Mouse (Mus musculus) forebrain, embryonic 16.5 days (tissue): ENCODE results near the gene Gne. TPM values are rescaled to one million over a fixed set of nuclear protein-coding genes. Genes with fewer than 3 reads are reported as not detected.

Experiments used
- ATAC-seq: fragments of 200-750 bp; cut with Nextera tagmentation; 2 replicates; pipeline ENCODE4 v1.8.0; 2017; ENCODE audit warnings: mild to moderate bottlenecking, moderate library complexity
- H3K27ac ChIP-seq: fragments of 300-500 bp; sonication (generic); 2 replicates; pipeline ENCODE4 v1.5.1; 2014; ENCODE audit warnings: low read length, control low read depth
- H3K27me3 ChIP-seq: fragments of 300-500 bp; sonication (generic); replicated peaks from 2 replicates; pipeline ENCODE4 v1.6.1; 2014; ENCODE audit warnings: low read length; ENCODE audit not compliant: control insufficient read depth, insufficient read depth
- H3K36me3 ChIP-seq: fragments of 300-500 bp; sonication (generic); 2 replicates; pipeline ENCODE4 v1.6.1; 2014; ENCODE audit not compliant: control insufficient read depth, insufficient read depth
- H3K4me1 ChIP-seq: fragments of 300-500 bp; sonication (generic); replicated peaks from 2 replicates; pipeline ENCODE4 v1.6.1; 2014; ENCODE audit warnings: low read length; ENCODE audit not compliant: control insufficient read depth, insufficient read depth
- H3K4me2 ChIP-seq: fragments of 300-500 bp; sonication (generic); 2 replicates; pipeline ENCODE4 v1.6.1; 2014; ENCODE audit warnings: mild to moderate bottlenecking, low read length, control low read depth
- H3K4me3 ChIP-seq: fragments of 300-500 bp; sonication (generic); replicated peaks from 2 replicates; pipeline ENCODE4 v1.5.1; 2014; ENCODE audit warnings: mild to moderate bottlenecking, low read length, control low read depth
- H3K9ac ChIP-seq: fragments of 300-500 bp; sonication (generic); replicated peaks from 2 replicates; pipeline ENCODE4 v1.6.1; 2014; ENCODE audit warnings: low read depth, low read length, control low read depth
- H3K9me3 ChIP-seq: fragments of 300-500 bp; sonication (generic); 2 replicates; pipeline ENCODE4 v1.6.1; 2016; ENCODE audit warnings: low read length; ENCODE audit not compliant: control insufficient read depth
- WGBS: fragments of 180-500 bp; shearing (Covaris S2); extraction: QIAGEN DNeasy Blood & Tissue Kit; methylation state at CpG from one replicate; pipeline ENCODE4 v1.1.7; 2014; 5-methylcytosine and 5-hydroxymethylcytosine counted together
- polyA plus RNA-seq: library from polyadenylated mRNA; unstranded; fragments of >200 nt; fragmentation: Nextera tagmentation; extraction: Ambion mirVana; gene quantifications from 2 replicates; pipeline ENCODE4 v1.2.1, GENCODE M21; 2015

Gene Gne
- polyA plus RNA-seq, 1 experiment from 2014 or later, result 29.2 TPM

DNA sequence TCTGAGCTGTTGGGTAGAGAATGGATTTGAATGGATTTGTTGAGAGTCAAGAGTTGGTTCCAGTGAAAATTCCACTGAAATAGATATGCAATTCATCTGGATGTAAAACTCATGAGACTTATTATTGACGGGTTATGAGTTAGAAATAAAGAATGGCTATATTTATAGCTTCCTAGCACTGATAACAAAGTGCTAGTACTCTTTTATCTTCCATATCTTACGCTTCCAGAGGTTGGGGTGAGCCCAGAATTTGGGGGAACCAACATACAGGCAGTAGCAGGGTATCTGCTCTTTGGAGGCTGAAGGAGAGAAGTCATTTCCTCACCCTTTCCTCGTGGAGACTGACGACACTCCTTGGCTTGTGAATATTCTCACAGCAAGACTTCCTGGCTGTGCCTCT, 9.6 kb downstream of the Gne start:
- Histone ChIP-seq H3K4me2 (no peak overlapping the region), H3K27me3 (no peaks in the 10 kb centered on the region), H3K36me3 (no peaks in the 10 kb centered on the region), H3K9me3 (no peaks in the 10 kb centered on the region; the same call in 1 of the 2 replicates), H3K4me3 (no peak overlapping the region), H3K27ac (no peak overlapping the region), H3K9ac (no peak overlapping the region), H3K4me1 (peaks cover 18% of the 10 kb centered on the region)
- 81% methylated on average over 4 of the region's 4 CpGs for whole genome bisulfite sequencing
- no peak for ATAC-seq

GRCm38 (mm10) chr4:44073799-44074198, 10.2 kb downstream of the Gne start:
- no peak overlapping the region for H3K4me3 ChIP-seq
- H3K4me1 ChIP-seq, result peaks cover 18% of the 10 kb centered on the region
- WGBS, result 87% methylated on average over 3 of the region's 3 CpGs
- H3K36me3 ChIP-seq, result no peaks in the 10 kb centered on the region
- no peak overlapping the region for H3K27ac ChIP-seq
- H3K27me3 ChIP-seq, result no peaks in the 10 kb centered on the region
- no peak overlapping the region for H3K4me2 ChIP-seq
- H3K9ac ChIP-seq, result no peak overlapping the region
- ATAC-seq, result no peak
- no peaks in the 10 kb centered on the region; the same call in 1 of the 2 replicates for H3K9me3 ChIP-seq

DNA sequence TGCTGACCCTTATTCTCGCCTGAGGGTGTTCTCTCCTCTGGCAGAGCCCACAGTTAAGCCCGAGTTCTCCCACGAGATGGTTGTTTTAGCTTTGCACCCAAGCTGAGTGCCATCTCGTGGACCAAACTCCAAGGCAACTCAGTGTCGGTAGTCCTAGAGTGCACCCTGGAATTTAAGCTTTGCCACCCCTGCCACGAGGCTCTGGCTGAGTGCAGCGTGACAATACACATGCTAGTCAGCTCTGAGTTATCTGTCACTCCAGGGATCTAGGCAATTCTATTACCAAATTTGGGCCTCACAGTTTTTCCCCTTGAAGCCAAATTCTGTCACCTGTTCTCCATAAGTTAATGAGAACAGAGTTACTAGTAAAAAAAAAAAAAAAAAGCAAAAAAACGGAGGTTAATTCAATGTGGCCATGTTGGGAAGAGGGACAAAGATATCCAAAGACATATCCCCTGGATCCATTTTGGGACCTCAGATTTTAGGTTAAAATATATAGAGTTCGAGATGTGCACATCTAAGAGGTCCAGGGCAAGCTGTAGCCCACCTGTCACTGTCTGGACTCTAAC, 11.0 kb downstream of the Gne start:
- Histone ChIP-seq H3K9me3 (no peaks in the 10 kb centered on the region; the same call in 1 of the 2 replicates), H3K27ac (peak overlapping the region; percentile 41), H3K9ac (peak overlapping the region; percentile 80), H3K27me3 (no peaks in the 10 kb centered on the region), H3K4me1 (peaks cover 18% of the 10 kb centered on the region), H3K36me3 (no peaks in the 10 kb centered on the region), H3K4me2 (peak overlapping the region; percentile 71), H3K4me3 (peak overlapping the region; percentile 63)
- 9% methylated on average over 9 of the region's 9 CpGs for WGBS
- ATAC-seq, result peak; percentile 70

DNA sequence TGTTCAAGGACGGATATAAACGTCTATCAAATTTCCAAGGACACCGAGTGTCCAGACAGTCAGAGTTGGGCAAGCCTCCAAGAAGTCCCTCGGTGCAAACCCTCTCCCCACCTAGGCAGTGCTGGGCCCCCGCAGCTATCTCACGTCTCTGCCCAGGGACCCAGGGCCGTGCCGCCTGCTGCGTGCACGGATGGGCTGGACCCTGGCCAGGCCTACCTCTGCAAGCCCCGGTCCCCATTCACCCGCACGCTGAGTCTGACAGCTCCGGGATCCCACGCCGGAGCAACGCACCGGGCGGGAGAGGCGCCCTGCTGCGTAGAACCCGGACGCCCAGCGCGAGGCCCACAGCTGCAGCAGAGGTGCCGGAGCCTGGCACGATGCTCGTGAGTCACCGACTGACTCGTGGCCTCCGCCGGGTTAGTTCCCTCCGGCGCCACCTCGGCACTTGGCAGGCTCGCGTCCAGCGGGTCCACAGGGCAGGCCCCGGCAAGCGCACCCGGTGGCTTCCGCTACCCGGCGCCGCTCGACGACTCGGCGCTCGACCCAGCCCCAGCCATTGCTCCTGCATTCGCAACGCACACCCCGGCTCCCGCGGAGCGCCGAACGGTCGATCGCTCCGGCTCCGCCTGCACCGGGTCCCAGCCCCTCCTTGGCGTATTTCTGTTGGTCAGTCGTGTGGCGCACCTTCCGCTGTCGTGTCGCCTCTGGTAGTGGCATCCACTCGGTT, 11.7 kb downstream of the Gne start:
- WGBS, result under 1% methylated on average over 69 of the region's 70 CpGs
- peak overlapping the region; percentile 71 for H3K4me2 ChIP-seq
- peak overlapping the region; percentile 80 for H3K9ac ChIP-seq
- H3K27ac ChIP-seq, result peak overlapping the region; percentile 41
- H3K4me1 ChIP-seq, result peaks cover 18% of the 10 kb centered on the region
- ATAC-seq, result peak; percentile 98
- no peaks in the 10 kb centered on the region; the same call in 1 of the 2 replicates for H3K9me3 ChIP-seq
- H3K27me3 ChIP-seq, result no peaks in the 10 kb centered on the region
- H3K4me3 ChIP-seq, result peak overlapping the region; percentile 63
- no peaks in the 10 kb centered on the region for H3K36me3 ChIP-seq

DNA sequence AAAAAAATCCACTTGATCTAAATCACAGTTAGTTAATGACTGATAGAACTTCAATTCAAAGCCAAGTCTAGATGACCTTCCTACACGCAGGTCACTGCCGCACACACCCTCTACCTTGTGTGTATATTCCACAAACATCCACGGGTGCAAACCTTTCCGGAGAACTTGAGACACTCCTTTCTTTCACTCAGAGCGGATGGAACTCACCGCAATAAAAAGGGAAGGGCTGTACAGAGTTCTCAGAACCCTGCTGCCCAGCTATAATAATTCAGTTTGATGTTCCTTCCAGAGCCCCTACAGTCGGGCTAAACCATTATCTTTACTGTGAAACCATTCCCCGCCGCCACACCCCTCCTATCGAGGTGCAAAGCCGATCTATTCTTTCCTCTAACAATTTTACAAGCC, 12.2 kb downstream of the Gne start:
- H3K4me3 ChIP-seq, result peak overlapping the region; percentile 63
- no peaks in the 10 kb centered on the region; the same call in 1 of the 2 replicates for H3K9me3 ChIP-seq
- peak; percentile 24 for ATAC-seq
- WGBS, result 9% methylated on average over 11 of the region's 11 CpGs
- H3K36me3 ChIP-seq, result no peaks in the 10 kb centered on the region
- peak overlapping the region; percentile 80 for H3K9ac ChIP-seq
- peak overlapping the region; percentile 41; the same call in 1 of the 2 replicates for H3K27ac ChIP-seq
- no peaks in the 10 kb centered on the region for H3K27me3 ChIP-seq
- peak overlapping the region; percentile 71 for H3K4me2 ChIP-seq
- H3K4me1 ChIP-seq, result peaks cover 18% of the 10 kb centered on the region

DNA sequence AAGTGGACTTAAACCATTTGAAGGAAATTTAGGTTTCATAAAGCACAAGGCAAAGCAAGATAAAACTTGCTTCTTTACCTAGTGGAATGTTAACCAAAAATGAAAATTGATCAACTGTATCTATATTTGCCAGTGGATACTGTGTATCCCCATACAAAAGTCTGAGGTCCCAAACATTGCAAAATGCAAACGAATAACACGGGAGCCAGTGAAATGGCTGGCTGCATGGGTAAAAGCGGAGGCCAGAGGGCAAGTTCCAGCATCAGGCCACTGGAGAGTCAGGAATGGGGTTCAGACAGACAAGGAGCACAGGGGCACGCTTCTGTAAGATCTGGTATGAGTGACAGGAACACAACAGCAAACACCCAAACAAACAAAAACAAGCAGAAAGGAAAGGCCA, 13.3 kb downstream of the Gne start:
- H3K4me1 ChIP-seq, result peaks cover 18% of the 10 kb centered on the region
- peak overlapping the region; percentile 4; the same call in 1 of the 2 replicates for H3K4me2 ChIP-seq
- no peaks in the 10 kb centered on the region for H3K27me3 ChIP-seq
- no peaks in the 10 kb centered on the region for H3K36me3 ChIP-seq
- H3K27ac ChIP-seq, result no peak overlapping the region
- no peaks in the 10 kb centered on the region; the same call in 1 of the 2 replicates for H3K9me3 ChIP-seq
- no peak overlapping the region for H3K4me3 ChIP-seq
- H3K9ac ChIP-seq, result no peak overlapping the region; the same call in 1 of the 2 replicates
- no peak for ATAC-seq
- WGBS, result 69% methylated on average over 4 of the region's 4 CpGs

DNA sequence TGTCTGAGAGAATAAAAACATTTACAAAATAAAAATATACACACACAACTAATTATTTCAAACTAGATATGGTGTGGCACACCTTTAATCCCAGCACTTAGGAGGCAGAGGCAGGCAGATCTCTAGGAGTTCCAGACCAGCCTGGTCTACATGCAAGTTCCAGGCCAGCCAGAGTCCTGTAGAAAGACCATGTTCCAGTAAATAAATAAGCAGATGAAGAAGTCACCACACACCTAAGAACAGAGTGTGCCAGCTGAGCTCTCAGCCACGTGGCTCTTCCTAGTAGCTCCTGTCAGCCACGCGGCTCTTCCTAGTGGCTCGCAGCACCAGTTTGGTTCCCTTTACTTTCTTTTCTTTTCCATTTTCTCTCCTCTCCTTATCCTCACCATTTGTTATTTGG, 14.6 kb downstream of the Gne start:
- 96% methylated on average over 4 of the region's 4 CpGs for WGBS
- no peaks in the 10 kb centered on the region for H3K27me3 ChIP-seq

GRCm38 (mm10) chr4:44068736-44069135, 15.2 kb downstream of the Gne start:
- Histone ChIP-seq H3K36me3 (no peaks in the 10 kb centered on the region), H3K9ac (no peak overlapping the region), H3K4me1 (peaks cover 21% of the 10 kb centered on the region), H3K4me2 (no peak overlapping the region), H3K27ac (no peak overlapping the region), H3K9me3 (no peaks in the 10 kb centered on the region; the same call in 1 of the 2 replicates), H3K27me3 (no peaks in the 10 kb centered on the region), H3K4me3 (no peak overlapping the region)
- ATAC-seq, result no peak
- 37% methylated on average over 9 of the region's 9 CpGs for WGBS

More for the DNA sequence above, 14.6 kb downstream of the Gne start:
- H3K4me1 ChIP-seq, result peaks cover 21% of the 10 kb centered on the region
- H3K4me2 ChIP-seq, result no peak overlapping the region
- H3K9me3 ChIP-seq, result no peaks in the 10 kb centered on the region; the same call in 1 of the 2 replicates
- ATAC-seq, result no peak
- H3K36me3 ChIP-seq, result no peaks in the 10 kb centered on the region
- no peak overlapping the region for H3K9ac ChIP-seq
- no peak overlapping the region for H3K4me3 ChIP-seq
- no peak overlapping the region for H3K27ac ChIP-seq

DNA sequence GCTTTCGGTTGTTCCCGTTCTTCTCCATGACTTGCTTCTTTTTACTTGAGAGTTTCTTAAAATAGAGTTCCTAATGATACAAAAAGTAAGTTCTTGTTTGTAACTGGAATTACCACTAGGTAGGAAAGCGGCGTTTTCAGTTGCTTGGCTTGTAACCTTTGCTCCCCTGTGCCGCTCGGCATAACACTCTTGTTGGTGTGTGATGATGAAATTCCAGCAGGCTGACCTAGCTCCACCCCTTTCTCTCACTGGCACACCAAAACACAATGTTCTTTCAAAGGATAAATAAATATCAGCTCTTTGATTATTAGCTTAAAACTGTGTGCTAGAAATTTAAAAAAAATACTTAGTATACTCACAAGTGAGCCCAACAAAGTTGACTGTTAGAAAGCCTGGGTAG, 17.1 kb downstream of the Gne start:
- Histone ChIP-seq H3K27me3 (no peaks in the 10 kb centered on the region), H3K27ac (no peak overlapping the region), H3K4me2 (no peak overlapping the region), H3K4me3 (no peak overlapping the region), H3K9ac (no peak overlapping the region), H3K36me3 (no peaks in the 10 kb centered on the region), H3K9me3 (no peaks in the 10 kb centered on the region; the same call in 1 of the 2 replicates), H3K4me1 (peaks cover 17% of the 10 kb centered on the region)
- ATAC-seq, result no peak
- 85% methylated on average over 6 of the region's 6 CpGs for WGBS
